Mouse (Mus musculus) embryonic fibroblast, embryonic 13.5 days (primary cell): ENCODE data around the gene Git2. TPM values are rescaled to one million over a fixed set of nuclear protein-coding genes. Genes with fewer than 3 reads are reported as not detected.

Source experiments
- H3K27ac ChIP-seq: 2 replicates; pipeline ENCODE4 v1.5.1; 2012; ENCODE audit warnings: low read length, control low read depth, inconsistent platforms; ENCODE audit not compliant: insufficient read depth
- H3K4me1 ChIP-seq: 2 replicates; pipeline ENCODE4 v1.6.1; 2011; ENCODE audit warnings: low read length; ENCODE audit not compliant: control insufficient read depth, insufficient read depth
- H3K4me3 ChIP-seq: 2 replicates; pipeline ENCODE4 v1.5.1; 2011; ENCODE audit warnings: mild to moderate bottlenecking, control low read depth, low read length; ENCODE audit not compliant: insufficient read depth
- CTCF ChIP-seq: IDR thresholded peaks from 2 replicates; pipeline ENCODE4 v1.5.1; 2011; ENCODE audit warnings: mild to moderate bottlenecking, control low read depth, low read length, moderate library complexity, borderline replicate concordance; ENCODE audit not compliant: insufficient read depth
- POLR2A ChIP-seq: IDR thresholded peaks from 2 replicates; pipeline ENCODE4 v1.6.1; 2011; ENCODE audit warnings: low read depth, mild to moderate bottlenecking, control low read depth, low read length, moderate library complexity
- polyA plus RNA-seq: library from polyadenylated mRNA; stranded (reverse); fragments of >200 nt; gene quantifications from 2 replicates; pipeline ENCODE4 v1.2.4, GENCODE M21; 2011; ENCODE audit warnings: low read depth; ENCODE audit not compliant: missing spikeins, insufficient read length

The Git2 gene
- polyA plus RNA-seq, 1 experiment: 58.0 TPM

DNA sequence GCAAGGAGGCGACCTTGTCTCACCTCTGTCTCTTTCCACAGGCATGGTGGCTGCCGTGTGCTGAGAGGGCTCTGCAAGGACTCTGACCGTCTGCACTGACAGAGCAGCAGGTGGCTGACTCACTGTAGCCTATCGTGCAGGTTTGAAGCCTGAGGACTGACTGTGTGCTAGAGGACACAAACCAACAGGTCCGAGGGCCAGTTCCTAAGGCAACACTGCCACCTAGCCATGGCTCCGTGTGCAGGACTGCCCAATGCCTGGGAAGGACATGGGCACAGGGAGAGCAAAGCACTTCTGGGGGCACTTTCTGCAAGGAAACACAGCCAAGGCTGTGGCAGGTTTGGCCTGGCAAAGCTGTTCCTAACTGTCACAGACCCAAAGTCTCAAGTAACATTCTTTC, 43.8 kb downstream of the Git2 start:
- H3K4me3 ChIP-seq: no peak overlapping the region
- no peak overlapping the region for H3K27ac ChIP-seq
- no peaks in the 10 kb centered on the region for H3K4me1 ChIP-seq
- TF ChIP-seq POLR2A: no peak
- TF ChIP-seq CTCF: peak; percentile 36; the same call in 1 of the 2 replicates

DNA sequence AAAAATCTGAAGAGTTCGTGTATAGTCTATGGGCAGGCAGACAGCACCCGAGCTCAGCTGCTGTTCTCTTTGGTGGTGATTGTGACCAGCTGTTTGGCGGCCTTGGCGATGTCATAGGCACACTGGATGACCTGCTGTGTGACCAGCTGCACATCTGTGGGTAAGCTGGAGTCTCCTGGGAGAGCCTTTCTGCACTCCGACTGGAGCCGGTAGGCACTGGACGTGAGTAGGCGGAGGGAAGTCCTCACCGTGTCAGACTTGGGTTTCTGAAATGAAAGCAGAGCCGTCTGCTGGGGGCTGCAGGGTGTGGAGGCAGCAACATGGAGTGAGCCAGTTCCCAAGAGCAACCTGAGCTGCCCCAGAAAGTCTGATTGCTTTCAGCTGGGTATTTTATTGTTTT, 45.2 kb downstream of the Git2 start:
- no peak for TF ChIP-seq POLR2A
- no peak for TF ChIP-seq CTCF
- Histone ChIP-seq H3K27ac (no peak overlapping the region), H3K4me3 (no peak overlapping the region), H3K4me1 (no peaks in the 10 kb centered on the region)

DNA sequence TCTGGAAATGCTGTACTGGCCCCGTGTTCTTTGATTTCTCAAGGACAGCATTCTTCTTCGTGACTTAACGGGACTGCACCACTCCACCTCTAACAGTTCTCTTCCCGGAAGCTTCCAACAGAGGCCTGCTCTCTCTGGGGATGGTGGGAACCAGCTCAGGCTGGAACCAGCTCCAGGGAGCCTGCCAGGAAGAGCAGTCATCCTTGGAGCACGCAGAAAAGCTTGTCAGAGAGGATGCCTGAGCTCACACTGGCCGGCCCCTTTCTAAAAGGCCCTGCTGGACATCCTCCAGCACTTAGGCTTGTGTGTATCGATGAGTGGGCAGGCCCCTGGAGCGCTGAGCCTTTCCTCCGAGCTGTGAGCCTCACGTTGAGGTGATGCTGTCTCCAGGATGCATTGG, 47.2 kb downstream of the Git2 start:
- no peak for TF ChIP-seq POLR2A
- TF ChIP-seq CTCF: no peak
- no peak overlapping the region for H3K4me3 ChIP-seq
- no peaks in the 10 kb centered on the region for H3K4me1 ChIP-seq
- 0 out of 2 replicates have a peak overlapping the region, but pooled peaks have one; percentile 17 for H3K27ac ChIP-seq

DNA sequence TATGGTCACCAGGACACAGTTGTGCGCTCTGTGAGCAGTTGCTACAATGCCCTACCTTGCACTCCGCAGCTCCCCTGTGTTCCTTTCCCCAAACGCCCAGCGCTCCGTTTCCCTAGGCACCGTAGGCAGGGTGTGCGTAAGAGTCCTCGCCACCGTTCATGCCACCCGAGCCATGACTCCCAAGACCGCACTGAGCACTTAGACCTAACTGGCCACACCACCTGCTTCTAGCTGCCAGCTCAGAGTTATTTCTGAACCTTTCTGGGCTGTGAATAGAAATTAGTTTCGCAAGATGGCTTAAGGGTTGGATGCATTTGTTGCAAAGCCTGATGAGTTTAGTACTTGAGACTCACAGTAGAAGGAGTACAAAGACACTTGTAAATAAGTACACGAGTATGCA, 52.5 kb downstream of the Git2 start:
- TF ChIP-seq CTCF: no peak
- no peak for TF ChIP-seq POLR2A

DNA sequence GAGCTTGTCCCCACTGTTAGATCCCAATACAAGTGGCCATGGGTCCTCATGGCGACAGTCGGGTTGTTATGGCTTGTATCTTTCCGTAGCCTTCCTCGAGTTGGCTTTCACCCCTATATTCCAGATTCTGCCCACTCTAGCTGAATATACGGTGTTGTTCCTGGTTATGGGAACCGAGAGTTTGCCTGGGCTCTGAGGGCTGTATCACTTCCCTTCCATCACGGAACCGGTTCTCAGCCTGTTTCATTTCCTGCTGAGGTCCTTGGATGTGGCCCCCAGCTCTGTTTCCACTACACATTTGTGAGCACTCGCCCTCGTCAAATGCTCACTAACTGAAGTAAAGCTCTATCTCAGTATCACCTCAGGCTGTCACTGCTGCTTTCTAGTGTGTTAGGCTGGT, 53.3 kb downstream of the Git2 start:
- Histone ChIP-seq H3K4me1 (no peaks in the 10 kb centered on the region), H3K27ac (no peak overlapping the region), H3K4me3 (no peak overlapping the region)
- no peak for TF ChIP-seq CTCF
- TF ChIP-seq POLR2A: no peak

More for the DNA sequence above, 52.5 kb downstream of the Git2 start:
- Histone ChIP-seq H3K4me3 (no peak overlapping the region), H3K4me1 (no peaks in the 10 kb centered on the region), H3K27ac (no peak overlapping the region)

DNA sequence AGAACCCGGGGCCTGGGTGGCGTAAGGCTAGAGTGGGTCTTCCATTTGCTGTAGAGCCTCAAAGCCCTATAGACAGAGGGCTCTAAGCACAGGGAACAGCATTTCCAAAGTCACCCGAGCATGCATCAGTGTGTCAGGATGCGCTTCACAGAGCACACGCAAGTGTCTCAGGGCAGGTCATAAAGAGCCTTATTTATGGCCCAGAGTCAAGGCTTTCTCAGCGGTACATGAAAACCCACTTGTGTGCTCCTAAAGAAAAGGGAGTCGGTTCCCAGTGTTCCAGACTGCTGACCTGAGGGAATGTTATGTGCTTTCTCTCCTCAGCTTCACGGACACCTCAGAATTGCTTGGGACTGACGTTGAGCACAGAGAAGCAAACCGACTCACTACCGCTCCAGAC, 54.5 kb downstream of the Git2 start:
- no peak for TF ChIP-seq POLR2A
- no peak for TF ChIP-seq CTCF
- Histone ChIP-seq H3K27ac (no peak overlapping the region), H3K4me1 (no peaks in the 10 kb centered on the region), H3K4me3 (no peak overlapping the region)

DNA sequence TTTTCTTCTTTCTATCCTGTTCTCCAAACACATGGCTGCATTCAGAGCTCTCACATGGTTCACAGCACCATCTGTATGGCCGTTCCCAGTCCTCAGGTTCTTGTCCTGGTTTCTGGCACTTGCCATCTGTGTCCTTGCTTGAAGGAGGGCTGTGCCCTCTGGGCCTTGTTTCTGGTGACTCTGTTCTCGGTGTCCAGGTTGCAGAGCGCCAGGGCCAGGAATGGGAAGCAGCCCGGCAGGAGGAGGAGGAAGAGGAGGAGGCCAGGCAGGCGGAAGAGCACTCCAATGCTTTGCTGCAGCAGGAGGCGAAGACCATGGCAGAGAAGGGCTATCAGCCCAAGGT, 55.4 kb downstream of the Git2 start:
- no peak overlapping the region for H3K4me3 ChIP-seq
- no peaks in the 10 kb centered on the region for H3K4me1 ChIP-seq
- TF ChIP-seq POLR2A (no peak), CTCF (no peak)
- no peak overlapping the region for H3K27ac ChIP-seq

DNA sequence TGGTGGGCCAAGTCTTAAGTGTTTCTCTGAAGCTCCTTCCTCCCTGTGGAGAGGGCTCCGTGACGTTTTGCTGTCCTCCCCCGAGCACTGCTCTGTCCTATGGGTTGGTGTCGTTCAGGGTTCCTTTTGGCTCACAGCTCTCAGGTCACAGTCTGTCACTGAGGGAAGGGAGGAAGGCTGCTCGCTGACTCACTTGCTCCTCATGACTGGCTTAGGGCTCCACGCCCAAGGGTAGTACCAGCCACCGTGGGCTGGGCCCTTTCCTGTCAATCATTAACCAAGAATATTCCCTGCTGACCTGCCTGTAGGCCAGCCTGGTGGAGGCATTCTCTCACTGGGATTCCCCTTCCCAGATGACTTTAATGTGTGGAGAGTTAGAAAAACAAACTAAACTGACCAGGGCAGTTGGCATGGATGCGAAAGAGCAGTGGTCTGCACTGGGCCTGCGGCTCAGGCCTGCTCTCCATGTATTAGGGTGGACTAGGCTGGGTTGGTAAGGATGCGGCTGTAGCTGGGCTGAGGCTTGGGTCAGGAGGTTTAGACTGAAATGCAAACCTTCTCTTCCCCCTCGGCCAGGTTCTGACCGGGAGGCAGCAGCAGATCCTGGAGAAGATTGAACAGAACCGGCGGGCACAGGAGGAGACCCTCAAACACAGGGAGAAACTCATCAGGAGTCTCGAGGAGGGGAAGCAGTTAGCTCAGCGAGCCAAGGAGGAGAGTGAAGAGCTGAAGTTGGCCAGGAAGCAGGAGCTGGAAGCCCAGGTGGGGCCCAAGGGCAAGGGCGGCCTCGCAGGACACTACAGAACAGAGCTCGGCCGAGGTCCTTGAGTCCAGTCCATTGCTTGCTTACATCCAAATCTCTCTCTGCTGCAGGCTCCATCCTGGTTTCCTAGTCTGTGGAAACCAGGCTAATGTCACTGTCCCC, 56.1 kb downstream of the Git2 start:
- H3K4me1 ChIP-seq: no peaks in the 10 kb centered on the region
- TF ChIP-seq CTCF (no peak), POLR2A (no peak)
- H3K4me3 ChIP-seq: no peak overlapping the region
- no peak overlapping the region for H3K27ac ChIP-seq

DNA sequence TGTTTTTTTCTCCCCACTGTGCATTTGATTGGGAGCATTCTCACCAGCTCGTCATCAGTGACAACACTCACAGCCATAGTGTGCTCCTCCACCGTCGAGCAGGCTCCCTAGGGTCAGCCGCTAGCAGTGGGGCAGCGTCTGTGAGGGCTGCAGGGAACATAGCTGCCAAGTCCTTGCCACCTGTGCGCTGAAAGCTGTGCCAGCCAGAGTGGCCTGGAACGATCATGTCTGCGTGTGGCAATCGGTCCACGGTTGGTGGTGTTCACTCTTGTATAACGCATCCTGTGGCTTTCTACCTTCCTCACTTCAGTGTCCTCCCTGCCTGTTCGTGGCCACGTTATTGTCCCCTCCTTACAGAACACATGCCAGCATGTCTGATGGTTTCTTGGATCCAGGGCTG, 56.8 kb downstream of the Git2 start:
- TF ChIP-seq CTCF (no peak), POLR2A (no peak)
- H3K27ac ChIP-seq: no peak overlapping the region
- H3K4me1 ChIP-seq: no peaks in the 10 kb centered on the region
- H3K4me3 ChIP-seq: no peak overlapping the region

DNA sequence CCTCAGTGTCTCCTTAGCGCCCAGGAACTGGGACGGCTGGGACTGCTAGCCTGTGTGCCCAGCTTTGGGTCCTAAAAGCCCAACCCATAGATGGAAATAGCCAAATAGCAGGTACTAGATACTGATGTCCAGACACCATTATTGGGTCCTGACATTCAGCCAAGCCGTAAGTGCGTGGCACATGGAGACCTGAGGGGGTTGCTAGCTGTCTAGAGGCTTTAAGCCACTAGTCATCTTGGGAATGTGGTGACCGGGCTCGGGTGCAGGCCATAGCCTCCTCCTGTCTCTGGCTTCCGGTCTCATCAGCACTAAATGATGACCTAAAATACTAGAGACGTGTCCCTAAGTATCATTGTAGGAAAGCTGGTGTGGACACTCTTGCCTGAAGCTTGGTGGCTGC, 57.4 kb downstream of the Git2 start:
- no peak for TF ChIP-seq CTCF
- no peak for TF ChIP-seq POLR2A
- Histone ChIP-seq H3K27ac (no peak overlapping the region), H3K4me1 (no peaks in the 10 kb centered on the region), H3K4me3 (no peak overlapping the region)
